25 mouse cellular contexts compared by ENCODE assay signal in genomic region chr1:170150870-170151269, GRCm38 (mm10). TPM values are rescaled to one million over a fixed set of nuclear protein-coding genes. Genes with fewer than 3 reads are reported as not detected.
DNase-seq lines count a peak whose midpoint lies in the region; ATAC-seq and TF ChIP-seq lines count a peak whose summit lies in the region.
"Had no signal": no experiment of that assay in that cellular context is flagged by ENCODE, and none has a peak within 500 bp of the region (broad histone marks: within the 10 kb centered on the region; RNA-seq: fewer than 3 reads in every experiment).

No protein-coding gene starts in this region.

- peak; percentile 61 to 63 for DNase-seq in cerebellum, postnatal 10 days
- DNase-seq in cerebellum, adult 8-10 months: no peak
- peak; percentile 45 for DNase-seq in forebrain, embryonic 14.5 days (ENCODE audit: low spot score)
- DNase-seq in left cerebral cortex, postnatal 4 days: peak; percentile 19
- no peak for DNase-seq in left cerebral cortex, adult 8-10 months (ENCODE audit: low spot score in 2 of 2)
- peak; percentile 57 for DNase-seq in brain, embryonic 14.5 days (ENCODE audit: low read depth)
- DNase-seq: adrenal gland, postnatal 10 days; adrenal gland, postnatal 36 days; B cell, adult 2 months; cerebellum, adult 11 months; gastrocnemius, postnatal 25 days; heart, adult 2 months; kidney, adult 2 months had no signal

- no peak for ATAC-seq in forebrain, embryonic 14.5 days
- no peak for ATAC-seq in forebrain, embryonic 15.5 days (replicated peaks)
- ATAC-seq: intestine, postnatal 0 days; Patski had no signal

- no peak overlapping the region for H3K4me3 ChIP-seq in forebrain, embryonic 14.5 days (ENCODE audit: low read depth, low read length)
- no peak overlapping the region for H3K4me3 ChIP-seq in forebrain, embryonic 15.5 days
- H3K4me3 ChIP-seq: embryonic facial prominence, embryonic 12.5 days; embryonic facial prominence, embryonic 15.5 days; heart, adult 2 months; heart, embryonic 10.5 days; heart, embryonic 13.5 days; hindbrain, embryonic 10.5 days; hindbrain, embryonic 13.5 days had no signal

- intact Hi-C loops in left cerebral cortex, postnatal 4 days (cut with DNase I): loop anchor here (10.0 kb wide), 1 partner anchor 54 kb away; no protein-coding TSS in a partner anchor

- 57% methylated on average over 6 of the region's 6 CpGs for WGBS in forebrain, embryonic 14.5 days
- WGBS in forebrain, embryonic 15.5 days: 38% methylated on average over 6 of the region's 6 CpGs

- no peak overlapping the region for H3K27ac ChIP-seq in forebrain, embryonic 14.5 days (ENCODE audit: low read depth, low read length)
- H3K27ac ChIP-seq in forebrain, embryonic 15.5 days (replicated peaks): no peak overlapping the region
- H3K27ac ChIP-seq: embryonic facial prominence, embryonic 12.5 days; embryonic facial prominence, embryonic 15.5 days; heart, adult 2 months; heart, embryonic 10.5 days; heart, embryonic 13.5 days; hindbrain, embryonic 10.5 days; hindbrain, embryonic 13.5 days had no signal

- no peaks in the 10 kb centered on the region for H3K9me3 ChIP-seq in forebrain, embryonic 14.5 days (replicated peaks; ENCODE audit: control insufficient read depth, low read length)
- no peaks in the 10 kb centered on the region for H3K9me3 ChIP-seq in forebrain, embryonic 15.5 days
- H3K9me3 ChIP-seq: embryonic facial prominence, embryonic 12.5 days; embryonic facial prominence, embryonic 15.5 days; G1E; heart, embryonic 10.5 days; heart, embryonic 13.5 days; hindbrain, embryonic 10.5 days; hindbrain, embryonic 13.5 days had no signal

- no peak overlapping the region for H3K9ac ChIP-seq in forebrain, embryonic 14.5 days (ENCODE audit: low read length)
- H3K9ac ChIP-seq in forebrain, embryonic 15.5 days (replicated peaks): no peak overlapping the region
- H3K9ac ChIP-seq: embryonic facial prominence, embryonic 12.5 days; embryonic facial prominence, embryonic 15.5 days; heart, embryonic 13.5 days; hindbrain, embryonic 13.5 days had no signal

- no peak for TF ChIP-seq CTCF in brain, embryonic 14.5 days (IDR thresholded peaks at IDR 0.05; ENCODE audit: borderline replicate concordance, extremely low read depth, insufficient read depth, insufficient read length)

- H3K27me3 ChIP-seq in forebrain, embryonic 14.5 days (replicated peaks; ENCODE audit: control insufficient read depth, insufficient read depth, low read length): no peaks in the 10 kb centered on the region
- no peaks in the 10 kb centered on the region for H3K27me3 ChIP-seq in forebrain, embryonic 15.5 days
- H3K27me3 ChIP-seq: CH12.LX; embryonic facial prominence, embryonic 12.5 days; embryonic facial prominence, embryonic 15.5 days; heart, embryonic 13.5 days; hindbrain, embryonic 13.5 days; Patski had no signal

- no peak overlapping the region for H3K4me2 ChIP-seq in forebrain, embryonic 14.5 days (ENCODE audit: low read length)
- no peak overlapping the region for H3K4me2 ChIP-seq in forebrain, embryonic 15.5 days (replicated peaks)
- H3K4me2 ChIP-seq: embryonic facial prominence, embryonic 12.5 days; embryonic facial prominence, embryonic 15.5 days; heart, embryonic 13.5 days; hindbrain, embryonic 13.5 days had no signal

- no peaks in the 10 kb centered on the region for H3K4me1 ChIP-seq in forebrain, embryonic 14.5 days (ENCODE audit: control insufficient read depth, insufficient read depth, low read length)
- 0 out of 2 replicates have a peak, but pooled peaks cover 11% of the 10 kb centered on the region for H3K4me1 ChIP-seq in forebrain, embryonic 15.5 days
- H3K4me1 ChIP-seq: embryonic facial prominence, embryonic 12.5 days; hindbrain, embryonic 10.5 days; hindbrain, embryonic 13.5 days had no signal

- TF ChIP-seq POLR2A in brain, embryonic 14.5 days (IDR thresholded peaks at IDR 0.05; ENCODE audit: borderline replicate concordance, extremely low read depth, insufficient read depth, insufficient read length, poor library complexity, severe bottlenecking): no peak

- peaks cover 24% of the 10 kb centered on the region for H3K36me3 ChIP-seq in forebrain, embryonic 14.5 days (ENCODE audit: control insufficient read depth, insufficient read depth, low read length)
- H3K36me3 ChIP-seq in forebrain, embryonic 15.5 days: peaks cover 7% of the 10 kb centered on the region

RNA-seq across cellular contexts. Expression of gene Uap1, which starts 23.9 kb away (rescaled TPM):
- polyA plus RNA-seq in forebrain, embryonic 14.5 days (2014; fragmentation: Nextera tagmentation; extraction: Ambion mirVana): 57.9 and 63.6 TPM in 2 replicates
- 55.2 and 58.7 TPM in 2 replicates for polyA plus RNA-seq in forebrain, embryonic 15.5 days (2015; fragmentation: Nextera tagmentation; extraction: Ambion mirVana)
- total RNA-seq in left cerebral cortex, postnatal 4 days (2021): 10 to 100 TPM; 53.1 to 57.7 TPM
- 10 to 100 TPM; 55.4 to 72.9 (median 60.0) TPM for total RNA-seq in left cerebral cortex, adult 8-10 months (2022)
- polyA plus RNA-seq in brain, embryonic 14.5 days (2012; rRNA removed): 31.2 and 34.0 TPM in 2 replicates

RNA-seq across cellular contexts. Expression of gene Ddr2, which starts 40.3 kb away (rescaled TPM):
- 4.7 and 9.9 TPM in 2 replicates for polyA plus RNA-seq in forebrain, embryonic 14.5 days (2014; fragmentation: Nextera tagmentation; extraction: Ambion mirVana)
- polyA plus RNA-seq in forebrain, embryonic 15.5 days (2015; fragmentation: Nextera tagmentation; extraction: Ambion mirVana): 8.1 and 8.5 TPM in 2 replicates
- total RNA-seq in left cerebral cortex, postnatal 4 days (2021): 10 to 100 TPM in 1 of 2 experiments, 1 to 10 TPM in 1; 9.0 to 10.5 TPM
- 1 to 10 TPM; 5.4 to 8.3 (median 6.5) TPM for total RNA-seq in left cerebral cortex, adult 8-10 months (2022)
- 5.0 and 8.2 TPM in 2 replicates for polyA plus RNA-seq in brain, embryonic 14.5 days (2012; rRNA removed)
- total RNA-seq: common myeloid progenitor, adult 5-6 weeks had no signal
- polyA plus RNA-seq: G1E had no signal

Comparison
In these comparisons a context has a peak if more than half of its experiments do, and no peak if none do; other contexts are left out.
1. DNase-seq: peak in cerebellum, postnatal 10 days (2 of 2), forebrain, embryonic 14.5 days (single experiment), left cerebral cortex, postnatal 4 days (single experiment) and brain, embryonic 14.5 days (single experiment); none in cerebellum, adult 8-10 months (single experiment) and left cerebral cortex, adult 8-10 months (0 of 2).